12 mouse cellular contexts compared by ENCODE assay signal in genomic region chr12:91734246-91735027, GRCm38 (mm10). TPM values are rescaled to one million over a fixed set of nuclear protein-coding genes. Genes with fewer than 3 reads are reported as not detected.
DNase-seq lines count a peak whose midpoint lies in the region; ATAC-seq lines count a peak whose summit lies in the region.
"Had no signal": no experiment of that assay in that cellular context is flagged by ENCODE, and none has a peak within 500 bp of the region (broad histone marks: within the 10 kb centered on the region; RNA-seq: fewer than 3 reads in every experiment).

No protein-coding gene starts in this region.

- peak overlapping the region; percentile 43 for H3K27ac ChIP-seq in lung, embryonic 16.5 days (ENCODE audit: low read length)
- H3K27ac ChIP-seq: embryonic facial prominence, embryonic 12.5 days had no signal

- no peak overlapping the region for H3K4me3 ChIP-seq in lung, embryonic 16.5 days (ENCODE audit: low read length)
- H3K4me3 ChIP-seq: embryonic facial prominence, embryonic 12.5 days had no signal

- H3K9ac ChIP-seq in lung, embryonic 16.5 days (ENCODE audit: low read length), result no peak overlapping the region
- H3K9ac ChIP-seq: embryonic facial prominence, embryonic 12.5 days had no signal

- ATAC-seq in lung, embryonic 16.5 days (ENCODE audit: low read depth), result peak; percentile 71
- ATAC-seq in inflammation-experienced regulatory T-cells, adult 6 months, result peak; percentile 93

- DNase-seq in lung, postnatal 10 days, result no peak
- DNase-seq in lung, postnatal 25 days (ENCODE audit: low spot score), result peak; percentile 35
- DNase-seq in thymus, postnatal 36 days, result peak; percentile 41 to 42
- DNase-seq in adrenal gland, postnatal 4 days (ENCODE audit: low spot score in 2 of 2), result no peak
- no peak for DNase-seq in urinary bladder, adult 18-20 months (ENCODE audit: low spot score in 2 of 2)
- DNase-seq in gastrocnemius, postnatal 25 days, result no peak
- DNase-seq: gastrocnemius, postnatal 36 days; retina, postnatal 1 day had no signal

- H3K27me3 ChIP-seq in lung, embryonic 16.5 days (ENCODE audit: control insufficient read depth, insufficient read depth, low read depth, low read length), result no peaks in the 10 kb centered on the region
- H3K27me3 ChIP-seq: embryonic facial prominence, embryonic 12.5 days had no signal

- peaks cover 3% of the 10 kb centered on the region; the same call in 1 of the 2 replicates for H3K4me1 ChIP-seq in lung, embryonic 16.5 days (replicated peaks; ENCODE audit: control insufficient read depth, insufficient read depth, low read length)

- WGBS in lung, embryonic 16.5 days, result 23% methylated on average over 15 of the region's 15 CpGs

- no peaks in the 10 kb centered on the region for H3K36me3 ChIP-seq in lung, embryonic 16.5 days (ENCODE audit: control insufficient read depth, insufficient read depth, low read length)
- H3K36me3 ChIP-seq: embryonic facial prominence, embryonic 12.5 days had no signal

- no peaks in the 10 kb centered on the region for H3K9me3 ChIP-seq in lung, embryonic 16.5 days (ENCODE audit: control insufficient read depth, low read length)
- H3K9me3 ChIP-seq: embryonic facial prominence, embryonic 12.5 days had no signal

- H3K4me2 ChIP-seq in lung, embryonic 16.5 days (ENCODE audit: low read depth, low read length), result no peak overlapping the region
- H3K4me2 ChIP-seq: embryonic facial prominence, embryonic 12.5 days; midbrain, embryonic 11.5 days had no signal

RNA-seq across cellular contexts. Expression of gene Ston2, which starts 53.8 kb away (rescaled TPM):
- 7.5 and 7.9 TPM in 2 replicates for polyA plus RNA-seq in lung, embryonic 16.5 days (2015; fragmentation: Nextera tagmentation; extraction: Ambion mirVana)
- polyA plus RNA-seq in inflammation-experienced regulatory T-cells, adult 6 months (2017; shearing (Covaris generic)), result 1 to 10 TPM in 1 of 3 experiments, under 1 TPM in 2; 0.69 to 2.0 (median 0.82) TPM
- total RNA-seq in adrenal gland, postnatal 4 days (2021), result 10 to 100 TPM; 14.5 to 15.1 TPM
- 10 to 100 TPM; 37.9 to 46.2 TPM for total RNA-seq in gastrocnemius, postnatal 25 days (2021)

Comparison
In these comparisons a context has a peak if more than half of its experiments do, and no peak if none do; other contexts are left out.
1. DNase-seq: peak in lung, postnatal 25 days (single experiment) and thymus, postnatal 36 days (2 of 2); none in lung, postnatal 10 days (single experiment), adrenal gland, postnatal 4 days (0 of 2), urinary bladder, adult 18-20 months (0 of 2) and gastrocnemius, postnatal 25 days (single experiment).